In the genomic region with DNA sequence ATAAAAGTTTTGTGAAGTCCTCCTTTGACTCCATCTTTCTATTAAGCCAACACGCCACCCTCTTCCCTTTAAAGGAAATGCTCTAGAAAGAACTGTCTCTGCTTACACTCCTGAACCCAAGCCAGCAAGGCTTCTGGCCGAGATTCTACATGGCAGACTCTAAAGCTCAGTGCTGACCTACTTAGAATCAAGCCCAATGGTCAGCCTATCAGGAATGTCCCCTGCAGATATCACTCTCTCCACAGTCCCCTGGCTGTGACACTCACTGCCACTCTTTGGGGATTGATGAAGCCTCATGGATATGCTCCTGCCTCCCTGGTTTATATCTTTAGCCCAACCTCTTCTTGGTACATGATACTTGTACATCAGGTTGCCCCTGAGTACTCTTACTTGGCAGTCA, we compare ENCODE assay signal across 15 mouse cellular contexts. TPM values are rescaled to one million over a fixed set of nuclear protein-coding genes. Genes with fewer than 3 reads are reported as not detected.
DNase-seq lines count a peak whose midpoint lies in the region; ATAC-seq and TF ChIP-seq lines count a peak whose summit lies in the region.
"Had no signal": no experiment of that assay in that cellular context is flagged by ENCODE, and none has a peak within 500 bp of the region (broad histone marks: within the 10 kb centered on the region; RNA-seq: fewer than 3 reads in every experiment).

No protein-coding gene starts in this region.

- no peaks in the 10 kb centered on the region for H3K9me3 ChIP-seq in liver, embryonic 11.5 days (ENCODE audit: control insufficient read depth, low read length)
- H3K9me3 ChIP-seq in kidney, embryonic 16.5 days (ENCODE audit: low read length), result no peaks in the 10 kb centered on the region
- H3K9me3 ChIP-seq: limb, embryonic 12.5 days; lung, embryonic 15.5 days; midbrain, embryonic 13.5 days; neural tube, embryonic 12.5 days had no signal

- H3K36me3 ChIP-seq in liver, adult 2 months (ENCODE audit: control insufficient read depth, insufficient read depth, low read length), result no peaks in the 10 kb centered on the region
- no peaks in the 10 kb centered on the region for H3K36me3 ChIP-seq in liver, embryonic 11.5 days (ENCODE audit: control insufficient read depth, insufficient read depth, low read length)
- H3K36me3 ChIP-seq in kidney, embryonic 16.5 days (ENCODE audit: insufficient read depth, low read length), result no peaks in the 10 kb centered on the region
- H3K36me3 ChIP-seq: limb, embryonic 12.5 days; lung, embryonic 15.5 days; midbrain, embryonic 13.5 days; neural tube, embryonic 12.5 days had no signal

- 25% methylated on average over 2 of the region's 2 CpGs for WGBS in liver, adult 2 months
- WGBS in liver, embryonic 11.5 days, result 65% methylated on average over 2 of the region's 2 CpGs
- 67% methylated on average over 2 of the region's 2 CpGs for WGBS in kidney, embryonic 16.5 days

- H3K79me2 ChIP-seq in liver, adult 2 months (ENCODE audit: control insufficient read depth, insufficient read depth, low read length), result peaks cover 5% of the 10 kb centered on the region; the same call in 1 of the 2 replicates

- no peak for TF ChIP-seq POLR2A in liver, adult 2 months (IDR thresholded peaks at IDR 0.05; ENCODE audit: extremely low read depth, insufficient read depth, low read length)

- peak; percentile 20 for DNase-seq in adrenal gland, adult 2 months
- DNase-seq in adrenal gland, adult 18-20 months (ENCODE audit: low spot score in 2 of 2), result no peak
- peak; percentile 69 for DNase-seq in liver, adult 2 months (ENCODE audit: extremely low read depth, low read depth, low spot score)
- DNase-seq in liver, embryonic 11.5 days (ENCODE audit: low spot score), result no peak
- peak; percentile 87 to 91 for DNase-seq in cerebellum, postnatal 36 days
- DNase-seq in heart, postnatal 4 days, result peak; percentile 31
- no peak for DNase-seq in left cerebral cortex, adult 2 months (ENCODE audit: extremely low spot score in 1 of 2, low spot score in 2 of 2)
- DNase-seq: right cerebral cortex, adult 18-20 months had no signal

- no peak for ATAC-seq in liver, embryonic 11.5 days (replicated peaks; ENCODE audit: low FRiP score)
- no peak for ATAC-seq in kidney, embryonic 16.5 days (ENCODE audit: low FRiP score, low TSS enrichment)
- ATAC-seq: midbrain, embryonic 13.5 days had no signal

- H3K27me3 ChIP-seq in liver, adult 2 months (ENCODE audit: control insufficient read depth, insufficient read depth, low read length), result no peaks in the 10 kb centered on the region
- no peaks in the 10 kb centered on the region for H3K27me3 ChIP-seq in liver, embryonic 11.5 days (replicated peaks; ENCODE audit: control insufficient read depth, insufficient read depth, low read length)
- no peaks in the 10 kb centered on the region for H3K27me3 ChIP-seq in kidney, embryonic 16.5 days (ENCODE audit: insufficient read depth, low read length)
- H3K27me3 ChIP-seq: limb, embryonic 12.5 days; lung, embryonic 15.5 days; midbrain, embryonic 13.5 days; neural tube, embryonic 12.5 days had no signal

- intact Hi-C loops in left cerebral cortex, adult 2 months (cut with DNase I), result no loop called here

- no peak overlapping the region for H3K4me2 ChIP-seq in liver, embryonic 11.5 days
- H3K4me2 ChIP-seq in kidney, embryonic 16.5 days (replicated peaks; ENCODE audit: low read depth, low read length), result no peak overlapping the region
- H3K4me2 ChIP-seq: hindbrain, embryonic 14.5 days; limb, embryonic 12.5 days; lung, embryonic 15.5 days; midbrain, embryonic 13.5 days; neural tube, embryonic 12.5 days had no signal

- peaks cover 17% of the 10 kb centered on the region for H3K4me1 ChIP-seq in liver, adult 2 months (ENCODE audit: control insufficient read depth, insufficient read depth, low read length)
- no peaks in the 10 kb centered on the region for H3K4me1 ChIP-seq in liver, embryonic 11.5 days (replicated peaks; ENCODE audit: control insufficient read depth, insufficient read depth, low read length)
- no peaks in the 10 kb centered on the region for H3K4me1 ChIP-seq in kidney, embryonic 16.5 days (ENCODE audit: insufficient read depth, low read length)
- H3K4me1 ChIP-seq: limb, embryonic 12.5 days; neural tube, embryonic 12.5 days had no signal

- H3K9ac ChIP-seq in liver, adult 2 months (ENCODE audit: low read depth, low read length), result no peak overlapping the region
- H3K9ac ChIP-seq in liver, embryonic 11.5 days (ENCODE audit: low read depth, low read length), result no peak overlapping the region
- H3K9ac ChIP-seq in kidney, embryonic 16.5 days (replicated peaks; ENCODE audit: low read length), result no peak overlapping the region
- H3K9ac ChIP-seq: hindbrain, embryonic 14.5 days; limb, embryonic 12.5 days; lung, embryonic 15.5 days; midbrain, embryonic 13.5 days; neural tube, embryonic 12.5 days had no signal

- no peak overlapping the region for H3K4me3 ChIP-seq in liver, adult 2 months (ENCODE audit: insufficient read depth, low read depth, low read length)
- H3K4me3 ChIP-seq in liver, embryonic 11.5 days (ENCODE audit: low read depth, low read length), result no peak overlapping the region
- H3K4me3 ChIP-seq in left cerebral cortex, adult 2 months, result no peak overlapping the region
- H3K4me3 ChIP-seq in kidney, embryonic 16.5 days (ENCODE audit: low read length), result no peak overlapping the region
- H3K4me3 ChIP-seq: erythroblast, embryonic 14.5 days; limb, embryonic 12.5 days; lung, embryonic 15.5 days; midbrain, embryonic 13.5 days; neural tube, embryonic 12.5 days had no signal

- no peak overlapping the region for H3K27ac ChIP-seq in liver, adult 2 months (replicated peaks; ENCODE audit: insufficient read depth, low read depth, low read length)
- H3K27ac ChIP-seq in liver, embryonic 11.5 days (ENCODE audit: low read depth, low read length), result no peak overlapping the region
- no peak overlapping the region for H3K27ac ChIP-seq in left cerebral cortex, adult 2 months
- H3K27ac ChIP-seq in kidney, embryonic 16.5 days (ENCODE audit: low read length), result no peak overlapping the region
- H3K27ac ChIP-seq: hindbrain, embryonic 14.5 days; limb, embryonic 12.5 days; lung, embryonic 15.5 days; midbrain, embryonic 13.5 days; neural tube, embryonic 12.5 days had no signal

- TF ChIP-seq CTCF in liver, adult 2 months (IDR thresholded peaks at IDR 0.05; ENCODE audit: low read depth, low read length), result no peak
- TF ChIP-seq CTCF in left cerebral cortex, adult 2 months (IDR thresholded peaks at IDR 0.05), result no peak

RNA-seq across cellular contexts. Expression of gene Hif1a, which starts 28.7 kb away (rescaled TPM):
- 10 to 100 TPM; 58.1 to 58.5 TPM for total RNA-seq in adrenal gland, adult 2 months (2021)
- polyA plus RNA-seq in adrenal gland, adult 2 months (2012; rRNA removed), result 31.6 and 42.5 TPM in 2 replicates
- total RNA-seq in adrenal gland, adult 18-20 months (2021), result 10 to 100 TPM; 52.9 to 66.1 TPM
- 32.5 and 37.4 TPM in 2 replicates for total RNA-seq in liver, adult 2 months (2014; rRNA removed)
- 5.7 and 9.7 TPM in 2 replicates for polyA plus RNA-seq in liver, adult 2 months (2012; rRNA removed)
- polyA plus RNA-seq in liver, embryonic 11.5 days (2014; fragmentation: Nextera tagmentation; extraction: Ambion mirVana), result 46.5 and 54.6 TPM in 2 replicates
- 100 to 1,000 TPM; 151 to 159 TPM for total RNA-seq in heart, postnatal 4 days (2021)
- 10 to 100 TPM; 51.7 to 53.3 TPM for total RNA-seq in left cerebral cortex, adult 2 months (2021)
- polyA plus RNA-seq in kidney, embryonic 16.5 days (2015; fragmentation: Nextera tagmentation; extraction: Ambion mirVana), result 70.5 and 73.6 TPM in 2 replicates

Comparison
In these comparisons a context has a peak if more than half of its experiments do, and no peak if none do; other contexts are left out.
1. DNase-seq: peak in adrenal gland, adult 2 months (single experiment), liver, adult 2 months (single experiment), cerebellum, postnatal 36 days (2 of 2) and heart, postnatal 4 days (single experiment); none in adrenal gland, adult 18-20 months (0 of 2), liver, embryonic 11.5 days (single experiment) and left cerebral cortex, adult 2 months (0 of 2).